Mouse (Mus musculus): Measurements from ENCODE around the gene Clec2g.
A peak's percentile ranks its signal among the peaks of the same experiment; 100 is the strongest.
"Not testable (repeated sequence)": the region's sequence is repeated elsewhere in the genome, so short reads cannot be mapped to it uniquely, and the experiment has no call there.

Clec2g gene

GRCm38 (mm10) chr6:128972156-128972555 is 38.0 kb downstream of the Clec2g start:
- no peak for DNase-seq

GRCm38 (mm10) chr6:128972687-128973438 is 38.7 kb downstream of the Clec2g start:
- DNase-seq = no peak

- DNase-seq = no peak
Measured at GRCm38 (mm10) chr6:128973439-128973697, 39.2 kb downstream of the Clec2g start.

DNA sequence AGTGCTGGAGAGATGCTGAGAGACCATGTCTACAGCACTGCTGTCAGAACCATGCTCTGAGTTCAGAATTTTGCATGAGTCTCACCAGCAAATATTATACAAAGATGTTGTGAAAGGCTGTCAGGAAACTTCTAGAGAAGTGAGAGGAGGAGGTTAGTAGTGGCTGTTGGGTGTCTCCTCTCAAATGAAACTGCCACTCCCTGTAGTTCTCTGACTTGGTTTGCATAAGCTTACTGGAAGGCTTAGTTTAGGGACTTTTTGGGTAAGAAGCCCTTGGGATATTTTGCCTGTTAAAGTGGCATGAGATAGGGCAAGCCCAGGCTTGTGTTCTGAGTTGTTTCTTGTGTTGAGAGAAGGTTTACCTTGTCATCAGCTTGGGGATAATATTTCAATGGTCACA is 40.7 kb downstream of the Clec2g start:
- not testable (repeated sequence) for DNase-seq

GRCm38 (mm10) chr6:128976194-128976593 is 42.0 kb downstream of the Clec2g start:
- no peak for DNase-seq

DNA sequence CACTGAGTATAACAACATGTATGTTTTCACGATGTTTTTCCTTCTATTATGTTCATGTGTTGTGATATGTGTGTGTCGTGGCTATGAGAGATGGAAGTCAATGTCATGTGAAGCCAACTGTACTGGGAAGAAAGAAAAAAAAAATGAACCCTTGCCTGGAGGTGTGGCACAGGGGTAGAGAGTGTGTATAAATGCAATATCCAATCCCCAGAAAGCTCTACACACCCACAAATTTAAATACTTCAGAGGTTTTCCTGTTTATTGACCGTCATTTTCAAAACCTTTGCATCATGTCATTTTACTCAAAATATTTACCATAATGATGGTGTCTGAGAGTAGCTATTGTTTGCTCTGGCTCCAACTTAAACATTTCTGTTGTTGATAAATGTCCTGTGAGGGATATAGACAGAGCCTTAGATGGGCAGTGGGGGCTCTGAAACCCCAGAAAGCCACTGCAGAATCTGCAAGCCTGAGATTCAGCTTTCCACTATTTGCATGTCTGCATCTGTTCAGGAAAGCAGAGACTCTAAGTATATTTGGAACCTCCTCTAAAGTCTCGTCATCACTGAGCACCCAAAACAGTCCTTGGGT is 47.9 kb downstream of the Clec2g start:
- not testable (repeated sequence) for DNase-seq

DNA sequence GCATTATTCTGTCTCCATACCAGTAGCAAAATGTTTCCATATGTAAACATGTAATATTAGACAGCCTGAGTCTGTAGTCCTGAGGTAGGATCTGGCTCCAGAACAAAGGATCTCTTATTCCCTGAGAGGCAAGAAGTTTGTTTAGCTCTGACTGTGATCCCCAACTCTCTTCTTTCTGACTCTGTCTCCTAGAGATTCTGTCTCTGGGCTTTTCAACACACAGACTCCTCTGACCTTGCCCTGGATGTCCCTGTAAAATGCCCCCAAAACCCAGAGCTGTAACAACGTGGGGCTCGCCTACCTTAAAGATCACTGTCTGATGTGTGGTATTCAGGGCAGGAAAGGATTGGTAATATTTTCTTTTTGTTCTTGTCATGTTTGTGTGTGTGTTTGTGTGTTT is 58.2 kb downstream of the Clec2g start:
- no peak for DNase-seq

GRCm38 (mm10) chr6:128992753-128993152 is 58.6 kb downstream of the Clec2g start:
- no peak for DNase-seq

DNA sequence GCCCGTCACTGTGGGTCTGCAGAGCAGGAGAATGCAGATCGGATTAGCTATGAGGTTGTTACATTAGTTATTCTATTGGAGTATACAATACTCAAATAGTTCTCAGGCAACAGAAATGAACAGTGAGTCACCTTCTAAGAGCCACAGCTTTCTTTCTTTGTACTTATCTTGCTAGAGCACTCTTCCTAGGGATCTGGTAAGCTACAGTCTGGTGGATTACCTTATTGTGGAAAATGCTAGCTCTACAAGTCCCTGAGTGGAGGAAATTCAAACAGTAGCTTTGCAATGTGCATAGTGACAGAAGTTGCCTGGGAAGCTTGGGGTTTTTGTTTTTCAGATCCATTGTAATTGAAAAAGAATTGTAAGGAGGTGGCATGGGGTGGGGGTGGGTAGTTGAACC is 59.0 kb downstream of the Clec2g start:
- no peak for DNase-seq

- DNase-seq = no peak
Measured at GRCm38 (mm10) chr6:128994336-128994735, 60.2 kb downstream of the Clec2g start.

DNA sequence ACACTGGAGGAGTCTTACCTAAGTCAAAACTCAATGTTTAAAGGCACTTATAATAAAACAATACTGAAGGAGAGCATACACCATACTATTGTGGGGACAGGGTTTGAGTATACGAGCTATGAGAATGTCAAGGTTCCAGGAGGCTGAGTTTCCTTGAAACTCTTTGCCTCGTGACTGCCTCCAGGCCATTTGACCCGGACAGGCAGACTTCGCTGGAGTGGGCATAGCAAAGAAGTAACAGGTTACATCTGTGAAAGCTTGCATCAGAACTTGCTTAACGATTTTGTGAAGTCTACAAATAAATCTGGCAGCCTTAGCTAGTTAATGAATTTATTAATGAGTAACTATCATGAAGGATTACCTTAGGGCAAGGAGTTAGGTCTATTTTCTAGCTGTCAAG is 60.6 kb downstream of the Clec2g start:
- DNase-seq = peak in 1 of 2 experiments; percentile 29

DNA sequence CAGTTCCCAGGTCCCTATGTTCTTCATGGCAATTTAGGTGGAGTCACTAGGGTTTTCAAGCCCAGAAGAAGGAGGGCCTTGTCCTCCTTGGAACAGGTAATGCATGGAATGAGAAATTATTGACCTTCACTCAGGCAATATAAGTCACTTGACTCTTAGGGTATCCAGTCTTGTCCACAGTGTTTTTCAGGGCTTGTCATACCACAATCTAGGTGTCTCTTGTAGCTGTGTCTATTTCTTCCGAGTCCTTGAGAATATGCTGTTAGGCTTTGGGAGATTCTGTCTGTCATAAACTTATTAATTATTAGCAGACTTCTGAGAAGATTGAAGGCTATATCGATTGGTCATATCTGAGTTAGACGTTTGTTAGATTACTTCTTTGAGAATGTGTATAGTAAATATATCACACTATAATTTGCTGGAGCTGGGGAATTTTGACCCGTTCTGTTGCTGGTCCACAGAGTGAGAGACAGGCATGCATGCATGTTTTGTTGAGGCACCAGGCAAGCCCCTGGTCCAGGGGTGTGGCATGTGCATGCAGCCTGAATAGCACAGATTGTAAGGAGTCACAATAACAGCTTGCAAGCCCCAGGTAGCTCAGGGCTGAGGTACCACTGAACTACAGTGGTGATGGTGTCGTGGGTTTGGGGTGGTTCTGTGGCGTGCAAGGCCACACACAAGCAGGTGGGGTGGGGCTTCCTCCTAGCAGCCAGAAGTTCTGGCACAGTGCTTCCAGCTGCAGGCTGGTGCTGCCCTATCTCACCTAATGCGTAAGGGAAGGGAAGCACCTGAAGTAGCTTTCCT is 61.3 kb downstream of the Clec2g start:
- DNase-seq = no peak

DNA sequence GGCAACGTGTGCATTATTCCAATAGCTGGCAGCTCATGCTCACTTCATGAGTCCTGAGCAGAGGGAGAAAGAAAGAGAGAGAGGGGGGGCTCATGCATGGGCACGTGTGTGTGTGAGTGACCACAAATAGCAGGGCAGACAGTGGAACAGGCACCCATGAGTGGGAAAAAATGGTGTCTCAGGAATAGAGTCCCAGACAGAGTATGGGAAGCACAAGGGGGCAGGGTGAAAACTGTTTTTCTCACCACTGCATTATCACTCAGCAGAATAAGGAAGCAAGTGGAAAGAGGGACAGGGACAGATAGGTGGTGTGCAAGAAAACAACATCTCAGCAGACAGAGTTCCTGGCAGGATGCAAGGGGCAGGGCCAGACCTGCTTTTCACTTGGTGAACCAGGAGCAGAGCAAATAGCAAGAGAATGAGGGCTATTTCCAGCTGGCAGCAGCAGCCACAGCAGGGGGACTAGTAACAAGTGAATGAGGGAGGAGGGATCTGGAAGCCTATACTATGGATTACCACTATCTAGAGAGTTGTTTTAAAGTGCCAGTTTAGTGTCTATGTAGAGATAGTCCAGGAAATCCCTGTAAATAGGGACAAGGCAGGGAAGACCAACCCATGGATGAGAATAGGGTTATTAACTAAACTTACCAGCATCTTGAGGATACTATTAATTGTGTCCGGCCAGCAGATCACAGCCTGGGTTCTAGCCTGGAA is 62.0 kb downstream of the Clec2g start:
- peak in 1 of 2 experiments; percentile 9 for DNase-seq

DNA sequence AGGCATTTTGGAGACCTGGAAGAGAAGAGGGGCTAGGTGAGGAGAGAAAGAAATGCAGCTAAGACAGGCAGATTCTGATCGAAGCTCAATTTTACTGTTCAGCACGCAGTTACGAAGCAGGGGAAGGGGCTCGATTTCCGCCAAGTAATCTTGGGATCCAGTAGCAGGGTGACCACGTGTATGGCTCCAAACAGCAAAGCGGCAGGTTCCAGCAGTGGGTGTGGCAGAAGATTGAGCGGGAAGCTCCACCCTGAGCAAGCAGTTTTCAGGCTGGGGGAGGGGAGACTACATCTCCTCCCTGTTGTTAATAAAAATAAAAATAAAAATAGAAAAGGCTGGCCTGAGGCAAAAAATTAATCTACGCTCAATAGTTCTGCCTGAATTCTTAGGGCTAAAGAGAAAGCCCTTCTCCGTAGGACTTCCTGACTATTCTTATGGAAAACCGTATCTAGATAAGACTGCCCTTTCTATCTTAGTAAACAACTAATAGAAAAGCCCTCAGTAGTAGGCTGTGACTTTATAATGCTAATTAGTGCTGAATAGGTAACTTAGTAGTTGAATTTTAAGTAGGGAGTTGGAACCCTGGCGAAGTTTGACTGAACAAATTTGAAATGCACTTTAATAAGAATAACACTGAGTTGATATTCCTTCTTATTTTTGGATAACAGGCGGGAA is 62.7 kb downstream of the Clec2g start:
- peak in 1 of 2 experiments; percentile 18 for DNase-seq

- no peak for DNase-seq
Measured at GRCm38 (mm10) chr6:129001392-129001791, 67.2 kb downstream of the Clec2g start.

DNA sequence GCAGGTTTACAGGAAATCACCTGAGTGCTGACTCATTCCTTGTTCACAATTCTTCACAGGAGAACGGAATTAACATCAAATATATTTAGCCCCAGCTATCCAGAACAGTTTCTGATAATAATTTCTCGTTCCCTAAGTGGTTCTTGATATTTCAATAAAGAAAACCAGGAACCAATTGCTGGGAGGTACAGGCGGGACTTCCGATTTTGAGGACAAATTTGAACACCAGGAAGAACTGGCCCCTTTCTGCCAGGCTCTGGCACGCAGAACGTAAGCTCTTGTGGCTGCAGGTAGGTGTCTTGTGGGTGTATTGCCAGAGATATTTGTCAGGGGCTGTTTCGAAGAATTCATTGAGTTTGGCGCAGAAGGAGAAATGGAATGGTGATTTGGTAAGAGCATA is 74.4 kb downstream of the Clec2g start:
- no peak for DNase-seq

GRCm38 (mm10) chr6:129009846-129010504 is 75.8 kb downstream of the Clec2g start:
- peak in 1 of 2 experiments; percentile 12 for DNase-seq

GRCm38 (mm10) chr6:129010505-129010873 is 76.3 kb downstream of the Clec2g start:
- DNase-seq = no peak

DNA sequence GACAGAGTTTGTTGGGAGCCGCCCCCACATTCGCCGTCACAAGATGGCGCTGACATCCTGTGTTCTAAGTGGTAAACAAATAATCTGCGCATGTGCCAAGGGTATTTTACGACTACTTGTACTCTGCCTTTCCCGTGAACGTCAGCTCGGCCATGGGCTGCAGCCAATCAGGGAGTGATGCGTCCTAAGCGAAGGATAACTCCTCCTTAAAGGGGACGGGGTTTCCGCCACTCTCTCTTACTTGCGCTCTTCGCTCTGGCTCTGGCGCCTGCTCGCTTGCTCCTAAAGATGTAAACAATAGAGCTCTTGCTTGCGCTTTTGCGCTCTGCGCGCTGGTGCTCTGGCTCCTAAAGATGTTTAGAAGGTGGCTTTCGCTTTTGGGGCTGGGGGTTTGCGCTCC is 77.8 kb downstream of the Clec2g start:
- DNase-seq = not testable (repeated sequence)

DNA sequence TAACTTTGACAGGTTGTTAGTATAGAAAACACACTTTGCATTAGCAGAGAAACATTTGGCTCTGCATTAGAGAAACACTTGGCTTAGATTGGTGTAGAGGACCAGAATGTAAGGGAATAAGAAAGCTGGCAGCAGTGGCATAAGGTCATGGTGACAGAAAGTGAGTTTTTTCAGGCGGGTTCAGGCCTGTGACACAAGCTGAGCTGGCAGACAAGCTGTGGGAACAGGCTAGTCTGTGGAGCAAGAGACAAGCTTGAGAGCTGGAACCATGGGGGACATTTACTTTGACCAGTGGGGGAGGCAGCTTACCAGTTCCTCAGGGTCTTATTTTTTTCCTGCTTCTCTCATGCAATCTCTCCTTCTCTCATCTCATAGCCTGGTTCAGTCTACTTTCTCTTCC is 78.8 kb downstream of the Clec2g start:
- no peak for DNase-seq

DNA sequence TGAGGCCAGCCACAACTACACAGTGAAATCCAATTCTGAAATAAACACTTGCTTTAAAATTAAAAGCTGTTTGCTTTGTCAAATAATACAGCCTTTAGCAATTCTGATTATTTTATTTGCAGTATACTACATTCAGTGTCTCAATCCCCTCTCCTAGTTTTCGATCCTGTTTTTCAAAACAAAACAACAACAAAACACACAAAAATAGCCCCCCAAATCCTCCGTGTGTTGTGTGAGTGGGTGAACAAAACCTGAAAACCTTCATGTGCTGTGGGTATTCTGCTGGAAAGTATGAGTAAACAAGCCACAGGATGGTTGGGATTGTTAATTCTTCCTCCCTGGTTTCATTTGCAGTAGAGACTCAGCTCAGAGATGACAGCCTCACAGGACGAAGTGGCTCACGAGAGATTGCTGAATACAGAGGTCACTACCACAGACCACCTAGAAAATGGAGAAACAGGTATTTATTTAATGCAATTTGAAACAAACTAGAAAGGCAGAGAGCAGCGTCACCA is 79.6 kb downstream of the Clec2g start:
- no peak for DNase-seq

- DNase-seq = no peak
Measured at GRCm38 (mm10) chr6:129014399-129014798, 80.2 kb downstream of the Clec2g start.
